Comparison of ENCODE assay signal across 11 mouse cellular contexts in the genomic region with DNA sequence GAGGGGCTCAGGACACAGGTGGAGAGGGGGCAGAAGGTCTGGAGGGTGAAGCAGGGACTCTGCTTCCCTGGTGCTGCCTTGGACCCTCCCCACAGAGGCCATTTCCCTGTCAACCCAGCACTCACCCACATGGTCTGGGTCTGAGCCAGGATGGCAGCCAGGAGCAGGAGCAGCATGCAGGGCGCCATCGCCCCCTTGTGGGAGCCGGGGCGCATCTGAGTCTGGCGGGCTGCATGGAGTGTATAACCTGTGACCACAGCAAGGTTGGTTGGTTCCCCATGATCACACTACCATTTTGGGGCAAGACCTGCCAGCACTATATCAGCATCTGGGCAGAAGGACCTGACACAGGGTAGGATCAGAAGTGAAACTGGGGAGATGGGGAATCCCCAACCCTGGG. TPM values are rescaled to one million over a fixed set of nuclear protein-coding genes. Genes with fewer than 3 reads are reported as not detected.
A peak's percentile ranks its signal among the peaks of the same experiment; 100 is the strongest.
DNase-seq lines count a peak whose midpoint lies in the region; ATAC-seq and TF ChIP-seq lines count a peak whose summit lies in the region.
"Had no signal": no experiment of that assay in that cellular context is flagged by ENCODE, and none has a peak within 500 bp of the region (broad histone marks: within the 10 kb centered on the region; RNA-seq: fewer than 3 reads in every experiment).

No protein-coding gene starts in this region.

- no peak overlapping the region for H3K4me3 ChIP-seq in forebrain, embryonic 11.5 days (ENCODE audit: low read depth, low read length)
- no peak overlapping the region for H3K4me3 ChIP-seq in forebrain, embryonic 12.5 days (replicated peaks)
- H3K4me3 ChIP-seq in megakaryocyte, embryonic 14.5 days (replicated peaks) = peak overlapping the region; percentile 48
- no peak overlapping the region for H3K4me3 ChIP-seq in embryonic fibroblast, embryonic 13.5 days (ENCODE audit: insufficient read depth, low read length)
- H3K4me3 ChIP-seq: heart, embryonic 15.5 days; limb, embryonic 13.5 days had no signal

- TF ChIP-seq CTCF in embryonic fibroblast, embryonic 13.5 days (IDR thresholded peaks at IDR 0.05; ENCODE audit: borderline replicate concordance, insufficient read depth, low read length) = peak; percentile 12; the same call in 1 of the 2 replicates

- no peak overlapping the region for H3K4me2 ChIP-seq in forebrain, embryonic 11.5 days (ENCODE audit: low read depth, low read length, severe bottlenecking)
- no peak overlapping the region for H3K4me2 ChIP-seq in forebrain, embryonic 12.5 days
- H3K4me2 ChIP-seq: heart, embryonic 15.5 days; limb, embryonic 13.5 days had no signal

- H3K36me3 ChIP-seq in forebrain, embryonic 11.5 days (ENCODE audit: control insufficient read depth, insufficient read depth, low read length) = no peaks in the 10 kb centered on the region
- H3K36me3 ChIP-seq in forebrain, embryonic 12.5 days (replicated peaks) = no peaks in the 10 kb centered on the region
- H3K36me3 ChIP-seq in megakaryocyte, embryonic 14.5 days (replicated peaks; ENCODE audit: low read length) = no peaks in the 10 kb centered on the region
- H3K36me3 ChIP-seq: heart, embryonic 15.5 days; limb, embryonic 13.5 days had no signal

- DNase-seq in forebrain, embryonic 11.5 days (ENCODE audit: low spot score) = peak; percentile 65
- DNase-seq in thymus, postnatal 0 days (ENCODE audit: low spot score) = peak; percentile 75
- no peak for DNase-seq in left cerebral cortex, adult 18-20 months (ENCODE audit: low spot score in 2 of 2)
- no peak for DNase-seq in urinary bladder, adult 2 months (ENCODE audit: low spot score)

- 4% methylated on average over 5 of the region's 5 CpGs for WGBS in forebrain, embryonic 11.5 days
- WGBS in forebrain, embryonic 12.5 days = 4% methylated on average over 5 of the region's 5 CpGs

- H3K4me1 ChIP-seq in forebrain, embryonic 11.5 days (replicated peaks; ENCODE audit: control insufficient read depth, insufficient read depth, low read length) = no peaks in the 10 kb centered on the region
- no peaks in the 10 kb centered on the region for H3K4me1 ChIP-seq in forebrain, embryonic 12.5 days
- H3K4me1 ChIP-seq in megakaryocyte, embryonic 14.5 days = peaks cover 5% of the 10 kb centered on the region; the same call in 1 of the 2 replicates
- H3K4me1 ChIP-seq in embryonic fibroblast, embryonic 13.5 days (ENCODE audit: control insufficient read depth, insufficient read depth, low read length) = no peaks in the 10 kb centered on the region
- H3K4me1 ChIP-seq: heart, embryonic 15.5 days; limb, embryonic 13.5 days had no signal

- no peak overlapping the region for H3K27ac ChIP-seq in forebrain, embryonic 11.5 days (ENCODE audit: low read depth, low read length)
- H3K27ac ChIP-seq in forebrain, embryonic 12.5 days = no peak overlapping the region
- H3K27ac ChIP-seq in embryonic fibroblast, embryonic 13.5 days (ENCODE audit: insufficient read depth, low read length) = no peak overlapping the region
- H3K27ac ChIP-seq: heart, embryonic 15.5 days; limb, embryonic 13.5 days had no signal

- H3K9me3 ChIP-seq in forebrain, embryonic 11.5 days (ENCODE audit: control insufficient read depth, low read length) = no peaks in the 10 kb centered on the region
- H3K9me3 ChIP-seq in forebrain, embryonic 12.5 days = no peaks in the 10 kb centered on the region
- H3K9me3 ChIP-seq in megakaryocyte, embryonic 14.5 days = no peaks in the 10 kb centered on the region
- H3K9me3 ChIP-seq: heart, embryonic 15.5 days; limb, embryonic 13.5 days had no signal

- 0 out of 2 replicates have a peak, but pooled peaks cover 3% of the 10 kb centered on the region for H3K27me3 ChIP-seq in forebrain, embryonic 11.5 days (ENCODE audit: control insufficient read depth, insufficient read depth, low read length)
- peaks cover 38% of the 10 kb centered on the region for H3K27me3 ChIP-seq in forebrain, embryonic 12.5 days
- peaks cover 59% of the 10 kb centered on the region for H3K27me3 ChIP-seq in megakaryocyte, embryonic 14.5 days (replicated peaks)

- H3K9ac ChIP-seq in forebrain, embryonic 11.5 days (ENCODE audit: low read length) = no peak overlapping the region
- H3K9ac ChIP-seq in forebrain, embryonic 12.5 days = no peak overlapping the region
- H3K9ac ChIP-seq: heart, embryonic 15.5 days; limb, embryonic 13.5 days had no signal

- no peak for ATAC-seq in forebrain, embryonic 11.5 days (replicated peaks; ENCODE audit: low FRiP score)
- ATAC-seq in forebrain, embryonic 12.5 days (ENCODE audit: low FRiP score) = no peak
- no peak for ATAC-seq in megakaryocyte, adult 5-6 weeks (ENCODE audit: poor library complexity, severe bottlenecking)
- ATAC-seq: Patski had no signal

- TF ChIP-seq POLR2A in embryonic fibroblast, embryonic 13.5 days (IDR thresholded peaks at IDR 0.05; ENCODE audit: low read depth, low read length) = no peak

RNA-seq across cellular contexts. Expression of gene H2-T3, which starts 8.2 kb away (rescaled TPM):
- polyA plus RNA-seq in forebrain, embryonic 11.5 days (2014; fragmentation: Nextera tagmentation; extraction: Ambion mirVana) = not detected in 2 replicates
- polyA plus RNA-seq in forebrain, embryonic 12.5 days (2016; fragmentation: Nextera tagmentation; extraction: Ambion mirVana) = not detected in 2 replicates
- polyA plus RNA-seq in megakaryocyte, embryonic 14.5 days (2012; ENCODE audit: insufficient read depth, low replicate concordance) = not detected in 2 replicates
- not detected in 2 replicates for total RNA-seq in megakaryocyte, adult 5-6 weeks (2015)
- not detected in 2 replicates for total RNA-seq in megakaryocyte, adult 5-6 weeks (2017)
- not detected in 2 replicates for polyA plus RNA-seq in embryonic fibroblast, embryonic 13.5 days (2011; ENCODE audit: insufficient read length, low read depth, missing spikeins)
- polyA plus RNA-seq in thymus, postnatal 0 days (2015; fragmentation: Nextera tagmentation; extraction: Ambion mirVana) = 1.9 and 2.7 TPM in 2 replicates
- under 1 TPM in 1 of 2 experiments, not detected in 1; 0.37 TPM for total RNA-seq in left cerebral cortex, adult 18-20 months (2021)
- 0.03 TPM in 1 of 2 replicates, not detected in the other for polyA plus RNA-seq in urinary bladder, adult 2 months (2012; rRNA removed)
- polyA plus RNA-seq: heart, embryonic 15.5 days; limb, embryonic 13.5 days; Patski had no signal

RNA-seq across cellular contexts. Expression of gene Gm8909, which starts 30.0 kb away (rescaled TPM):
- polyA plus RNA-seq in forebrain, embryonic 11.5 days (2014; fragmentation: Nextera tagmentation; extraction: Ambion mirVana) = not detected in 2 replicates
- not detected in 2 replicates for polyA plus RNA-seq in forebrain, embryonic 12.5 days (2016; fragmentation: Nextera tagmentation; extraction: Ambion mirVana)
- polyA plus RNA-seq in megakaryocyte, embryonic 14.5 days (2012; ENCODE audit: insufficient read depth, low replicate concordance) = not detected in 2 replicates
- not detected in 2 replicates for total RNA-seq in megakaryocyte, adult 5-6 weeks (2015)
- not detected in 2 replicates for total RNA-seq in megakaryocyte, adult 5-6 weeks (2017)
- polyA plus RNA-seq in embryonic fibroblast, embryonic 13.5 days (2011; ENCODE audit: insufficient read length, low read depth, missing spikeins) = not detected in 2 replicates
- polyA plus RNA-seq in thymus, postnatal 0 days (2015; fragmentation: Nextera tagmentation; extraction: Ambion mirVana) = 13.7 and 15.3 TPM in 2 replicates
- total RNA-seq in left cerebral cortex, adult 18-20 months (2021) = not detected
- 0.04 TPM in 1 of 2 replicates, not detected in the other for polyA plus RNA-seq in urinary bladder, adult 2 months (2012; rRNA removed)
- polyA plus RNA-seq: limb, embryonic 13.5 days; Patski had no signal

RNA-seq across cellular contexts. Expression of gene Rpp21, which starts 59.6 kb away (rescaled TPM):
- polyA plus RNA-seq in forebrain, embryonic 11.5 days (2014; fragmentation: Nextera tagmentation; extraction: Ambion mirVana) = 82.2 and 89.0 TPM in 2 replicates
- 75.8 and 84.7 TPM in 2 replicates for polyA plus RNA-seq in forebrain, embryonic 12.5 days (2016; fragmentation: Nextera tagmentation; extraction: Ambion mirVana)
- 81.8 and 103 TPM in 2 replicates for polyA plus RNA-seq in megakaryocyte, embryonic 14.5 days (2012; ENCODE audit: insufficient read depth, low replicate concordance)
- 77.4 and 79.9 TPM in 2 replicates for total RNA-seq in megakaryocyte, adult 5-6 weeks (2015)
- 54.1 and 74.4 TPM in 2 replicates for total RNA-seq in megakaryocyte, adult 5-6 weeks (2017)
- polyA plus RNA-seq in embryonic fibroblast, embryonic 13.5 days (2011; ENCODE audit: insufficient read length, low read depth, missing spikeins) = 19.5 and 20.3 TPM in 2 replicates
- 155 and 159 TPM in 2 replicates for polyA plus RNA-seq in thymus, postnatal 0 days (2015; fragmentation: Nextera tagmentation; extraction: Ambion mirVana)
- 10 to 100 TPM; 39.3 to 43.6 TPM for total RNA-seq in left cerebral cortex, adult 18-20 months (2021)
- polyA plus RNA-seq in urinary bladder, adult 2 months (2012; rRNA removed) = 59.0 and 76.1 TPM in 2 replicates

Comparison
In these comparisons a context has a peak if more than half of its experiments do, and no peak if none do; other contexts are left out.
1. DNase-seq: peak in forebrain, embryonic 11.5 days (single experiment) and thymus, postnatal 0 days (single experiment); none in left cerebral cortex, adult 18-20 months (0 of 2) and urinary bladder, adult 2 months (single experiment).